Mouse (Mus musculus) heart, adult 2 months (tissue): ENCODE results near the gene Mesp1. TPM values are rescaled to one million over a fixed set of nuclear protein-coding genes. Genes with fewer than 3 reads are reported as not detected.

Experiments used
- DNase-seq, 2 experiments: peaks; one replicate each; pipeline ENCODE4 v3.0.0; 2021
- H3K27ac ChIP-seq: fragments of 200-600 bp; 2 replicates; pipeline ENCODE4 v1.8.1; 2022
- H3K27me3 ChIP-seq: fragments of 200-500 bp; 2 replicates; pipeline ENCODE4 v1.6.1; 2012; ENCODE audit warnings: mild to moderate bottlenecking, low read length, inconsistent platforms, mixed read lengths; ENCODE audit not compliant: control insufficient read depth, insufficient read depth
- H3K36me3 ChIP-seq: fragments of 200-500 bp; 2 replicates; pipeline ENCODE4 v1.6.1; 2012; ENCODE audit warnings: low read length, inconsistent platforms; ENCODE audit not compliant: control insufficient read depth, insufficient read depth
- H3K4me1 ChIP-seq: fragments of 200-500 bp; 2 replicates; pipeline ENCODE4 v1.6.1; 2011; ENCODE audit warnings: low read length; ENCODE audit not compliant: control insufficient read depth, insufficient read depth
- H3K4me3 ChIP-seq: fragments of 200-600 bp; 2 replicates; pipeline ENCODE4 v1.8.1; 2022
- H3K79me2 ChIP-seq: fragments of 200-500 bp; replicated peaks from 2 replicates; pipeline ENCODE4 v1.6.1; 2012; ENCODE audit warnings: mild to moderate bottlenecking, inconsistent platforms, low read length, moderate library complexity, mixed read lengths; ENCODE audit not compliant: control insufficient read depth, insufficient read depth
- H3K9ac ChIP-seq: fragments of 200-500 bp; 2 replicates; pipeline ENCODE4 v1.6.1; 2012; ENCODE audit warnings: low read depth, mild to moderate bottlenecking, control low read depth, inconsistent platforms, low read length, mixed read lengths
- CTCF ChIP-seq: fragments of 200-600 bp; IDR thresholded peaks from 2 replicates; pipeline ENCODE4 v1.8.1; 2022; ENCODE audit warnings: antibody characterized with exemption, mild to moderate bottlenecking, moderate library complexity
- EP300 ChIP-seq: fragments of 200-500 bp; IDR thresholded peaks from 2 replicates; pipeline ENCODE4 v1.6.1; 2011; ENCODE audit warnings: low read depth, low read length, control low read depth; ENCODE audit not compliant: insufficient read depth
- POLR2A ChIP-seq: fragments of 200-500 bp; IDR thresholded peaks from 2 replicates; pipeline ENCODE4 v1.6.1; 2011; ENCODE audit warnings: mild to moderate bottlenecking, low read depth, low read length, control low read depth; ENCODE audit not compliant: insufficient read depth
- WGBS: fragments of 180-500 bp; shearing (Covaris S2); methylation state at CpG from one replicate; pipeline ENCODE4 v1.1.7; 2018; 5-methylcytosine and 5-hydroxymethylcytosine counted together
- intact Hi-C: fragments of 180-260 bp; cut with DNase I; formaldehyde crosslinking; loops from one replicate; pipeline ENCODE4 v1.15.1; 2025
- polyA plus RNA-seq: library from polyadenylated mRNA; depleted of rRNA; stranded (reverse); fragments of >200 nt; gene quantifications from 2 replicates; pipeline ENCODE4 v1.2.3, GENCODE M21; 2012
- total RNA-seq, 2 experiments: library from RNA; stranded (reverse); gene quantifications; 2 replicates each; pipeline ENCODE4 v1.2.3; 2021

Gene Mesp1
- total and polyA plus RNA-seq, 3 experiments: not detected

- Histone ChIP-seq H3K79me2 (no peaks in the 10 kb centered on the region), H3K27me3 (no peaks in the 10 kb centered on the region), H3K4me3 (no peak overlapping the region), H3K36me3 (no peaks in the 10 kb centered on the region), H3K27ac (no peak overlapping the region), H3K9ac (no peak overlapping the region), H3K4me1 (no peaks in the 10 kb centered on the region)
- intact Hi-C loops: no loop called here
- TF ChIP-seq CTCF (peak; percentile 28), POLR2A (no peak), EP300 (no peak)
- WGBS: 49% methylated on average over 2 of the region's 2 CpGs
- no peak for DNase-seq
Observed at GRCm38 (mm10) chr7:79756334-79756733, 37.3 kb downstream of the Mesp1 start.

- Histone ChIP-seq H3K79me2 (no peaks in the 10 kb centered on the region), H3K27me3 (no peaks in the 10 kb centered on the region), H3K4me3 (no peak overlapping the region), H3K27ac (no peak overlapping the region), H3K9ac (no peak overlapping the region), H3K4me1 (no peaks in the 10 kb centered on the region), H3K36me3 (no peaks in the 10 kb centered on the region)
- intact Hi-C loops: no loop called here
- no peak for TF ChIP-seq POLR2A
- TF ChIP-seq CTCF: no peak
- no peak for TF ChIP-seq EP300
- 82% methylated on average over 6 of the region's 6 CpGs for WGBS
- DNase-seq: no peak
Observed at GRCm38 (mm10) chr7:79749511-79749910, 44.1 kb downstream of the Mesp1 start.

- Histone ChIP-seq H3K27ac (no peak overlapping the region), H3K79me2 (no peaks in the 10 kb centered on the region), H3K4me3 (no peak overlapping the region), H3K27me3 (no peaks in the 10 kb centered on the region), H3K36me3 (no peaks in the 10 kb centered on the region), H3K9ac (no peak overlapping the region), H3K4me1 (peaks cover 2% of the 10 kb centered on the region; the same call in 1 of the 2 replicates)
- intact Hi-C loops: no loop called here
- WGBS: 50% methylated on average over 6 of the region's 6 CpGs
- no peak for TF ChIP-seq CTCF
- TF ChIP-seq EP300: no peak
- TF ChIP-seq POLR2A: no peak
- no peak for DNase-seq
Observed at GRCm38 (mm10) chr7:79747659-79748058, 45.9 kb downstream of the Mesp1 start.

- no peaks in the 10 kb centered on the region for H3K27me3 ChIP-seq
- H3K4me1 ChIP-seq: peaks cover 2% of the 10 kb centered on the region; the same call in 1 of the 2 replicates
- DNase-seq: no peak
- H3K4me3 ChIP-seq: no peak overlapping the region
- no peak overlapping the region for H3K27ac ChIP-seq
- H3K9ac ChIP-seq: no peak overlapping the region
- 51% methylated on average over 5 of the region's 5 CpGs for WGBS
- H3K79me2 ChIP-seq: no peaks in the 10 kb centered on the region
- intact Hi-C loops: no loop called here
- TF ChIP-seq POLR2A (no peak), EP300 (no peak), CTCF (no peak)
- H3K36me3 ChIP-seq: no peaks in the 10 kb centered on the region
Observed at GRCm38 (mm10) chr7:79744585-79744984, 49.0 kb downstream of the Mesp1 start.

GRCm38 (mm10) chr7:79744051-79744450, 49.5 kb downstream of the Mesp1 start:
- intact Hi-C loops: no loop called here
- Histone ChIP-seq H3K79me2 (no peaks in the 10 kb centered on the region), H3K9ac (no peak overlapping the region), H3K27me3 (no peaks in the 10 kb centered on the region), H3K27ac (no peak overlapping the region), H3K36me3 (no peaks in the 10 kb centered on the region), H3K4me1 (peaks cover 2% of the 10 kb centered on the region; the same call in 1 of the 2 replicates), H3K4me3 (no peak overlapping the region)
- TF ChIP-seq EP300 (no peak), CTCF (no peak), POLR2A (no peak)
- 89% methylated on average over 9 of the region's 9 CpGs for WGBS
- no peak for DNase-seq

GRCm38 (mm10) chr7:79742659-79743536, 50.7 kb downstream of the Mesp1 start, which contains the start of the genes Pex11a and Wdr93:
Pex11a (minus strand) TSS chr7:79743131.
Wdr93 (plus strand) TSS chr7:79743163.
- no peaks in the 10 kb centered on the region for H3K27me3 ChIP-seq
- H3K4me3 ChIP-seq: peak within 1 kb of the TSS; percentile 73
- 0 out of 2 replicates have a peak, but pooled peaks have one; percentile 17 for TF ChIP-seq POLR2A
- TF ChIP-seq CTCF: no peak
- TF ChIP-seq EP300: no peak
- 3% methylated on average over 46 of the region's 46 CpGs for WGBS
- no peaks in the 10 kb centered on the region for H3K79me2 ChIP-seq
- H3K36me3 ChIP-seq: no peaks in the 10 kb centered on the region
- peaks cover 2% of the 10 kb centered on the region; the same call in 1 of the 2 replicates for H3K4me1 ChIP-seq
- DNase-seq: peak; percentile 74 to 83
- intact Hi-C loops: no loop called here
- peak within 1 kb of the TSS; percentile 67 for H3K9ac ChIP-seq
- peak within 1 kb of the TSS; percentile 65 for H3K27ac ChIP-seq
